Mouse (Mus musculus) ES-CJ7 (cell line): ENCODE results near the gene Ankrd65.

Experiments
- DNase-seq: peaks from one replicate; pipeline ENCODE4 v3.0.0; 2011; ENCODE audit warnings: low read depth, low spot score

Gene Ankrd65

GRCm38 (mm10) chr4:155812665-155813181 is 22.5 kb downstream of the Ankrd65 start:
- DNase-seq = peak; percentile 62

GRCm38 (mm10) chr4:155817533-155817932 is 27.3 kb downstream of the Ankrd65 start:
- DNase-seq = no peak

- DNase-seq = peak; percentile 48
These were observed 30.8 kb downstream of the Ankrd65 start for GRCm38 (mm10) chr4:155821025-155821424.

- DNase-seq = no peak
These were observed 33.2 kb downstream of the Ankrd65 start for GRCm38 (mm10) chr4:155823443-155823842.

- DNase-seq = no peak
These were observed 39.6 kb downstream of the Ankrd65 start for GRCm38 (mm10) chr4:155829866-155830265.

DNA sequence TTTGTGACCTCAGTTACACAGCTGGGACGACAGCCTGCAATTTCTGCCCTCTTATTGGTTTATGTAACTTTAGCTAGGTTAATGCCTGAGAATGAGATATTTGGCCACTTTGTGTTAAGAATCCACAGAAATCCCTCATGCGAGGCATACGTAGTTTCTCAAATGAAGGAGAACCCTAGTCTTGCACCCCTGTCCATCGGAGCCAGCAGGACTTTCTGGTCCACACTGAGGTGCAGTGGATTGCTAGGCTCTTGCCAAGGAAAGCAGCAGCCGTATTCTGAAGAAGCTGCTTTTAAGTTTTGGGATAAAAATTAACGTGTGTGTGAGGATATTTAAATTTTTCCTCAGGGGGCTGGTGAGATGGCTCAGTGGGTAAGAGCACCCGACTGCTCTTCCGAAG is 40.4 kb downstream of the Ankrd65 start:
- no peak for DNase-seq

DNA sequence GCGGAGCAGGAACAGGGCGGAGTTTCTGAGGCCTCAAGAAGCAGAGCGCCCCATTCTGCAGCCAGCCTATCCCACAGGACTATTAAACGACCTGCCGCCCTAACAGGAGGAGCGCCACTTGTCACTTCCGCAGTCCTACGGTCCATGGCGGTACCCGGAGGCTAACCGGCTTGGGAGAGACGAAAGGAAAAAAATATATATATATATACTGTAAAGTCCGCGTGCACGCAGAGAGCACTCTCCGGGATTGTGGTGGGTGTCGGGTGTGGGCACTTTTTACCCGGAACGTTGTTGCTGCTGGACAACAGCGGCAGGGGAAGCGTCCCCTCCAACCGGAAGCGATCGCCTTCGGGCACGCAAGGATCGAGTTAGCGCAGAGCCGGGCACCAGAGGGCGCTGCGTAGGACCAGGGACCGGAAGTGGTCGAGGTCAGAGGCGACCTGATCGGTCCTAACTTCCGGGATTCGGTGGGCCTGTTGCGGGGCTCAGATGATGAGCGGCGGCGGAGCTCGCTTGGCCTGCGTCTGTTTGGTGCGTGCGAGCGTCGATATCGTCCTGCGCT is 41.0 kb downstream of the Ankrd65 start, which contains the start of gene Aurkaip1:
Gene Aurkaip1, plus strand, starts transcription at position 68 of the 562 bp plus-strand sequence.
- DNase-seq = peak; percentile 97

GRCm38 (mm10) chr4:155831831-155832230 is 41.6 kb downstream of the Ankrd65 start:
- no peak for DNase-seq

DNA sequence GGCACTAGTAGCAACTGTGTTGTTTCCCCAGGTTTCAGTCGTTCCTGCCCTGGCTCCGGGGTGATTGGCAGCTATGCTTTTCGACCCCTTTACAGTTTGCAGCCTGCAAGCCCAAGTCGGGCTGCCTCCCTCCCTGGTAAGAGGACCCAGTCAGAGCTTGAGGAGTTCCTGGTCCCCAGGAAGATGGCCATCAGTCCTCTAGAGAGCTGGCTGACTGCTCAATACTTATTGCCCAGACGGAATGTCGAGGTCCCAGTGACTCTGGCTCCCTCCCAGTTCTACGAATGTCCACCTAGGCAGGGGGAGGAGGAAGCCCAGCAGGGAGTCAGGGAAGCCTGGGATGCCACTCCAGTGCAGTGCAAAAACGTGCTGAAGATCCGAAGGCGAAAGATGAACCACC is 42.1 kb downstream of the Ankrd65 start:
- no peak for DNase-seq

- DNase-seq = no peak
These were observed 43.0 kb downstream of the Ankrd65 start for GRCm38 (mm10) chr4:155833234-155833633.

DNA sequence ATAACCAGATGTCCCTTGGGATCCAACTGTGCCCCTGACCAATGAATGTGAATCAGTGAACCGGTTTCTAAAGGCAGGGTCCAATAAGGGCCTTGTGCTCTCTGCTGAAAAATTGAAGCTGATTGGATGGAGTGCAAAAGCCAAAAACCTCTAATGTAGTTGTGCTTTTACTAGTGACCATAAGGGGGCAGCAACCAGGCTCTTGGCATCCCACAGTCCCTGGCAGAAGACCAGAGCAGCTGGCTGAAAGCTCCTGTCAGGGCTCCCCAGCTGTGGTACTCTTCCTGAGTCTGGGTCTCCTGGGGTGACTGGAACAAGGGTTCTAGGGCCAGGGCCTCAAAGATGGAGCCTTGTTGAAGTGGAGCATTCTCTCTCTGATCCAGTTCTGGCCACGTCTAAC is 43.6 kb downstream of the Ankrd65 start:
- DNase-seq = peak; percentile 83

- DNase-seq = no peak
These were observed 47.3 kb downstream of the Ankrd65 start for GRCm38 (mm10) chr4:155837404-155838010.

DNA sequence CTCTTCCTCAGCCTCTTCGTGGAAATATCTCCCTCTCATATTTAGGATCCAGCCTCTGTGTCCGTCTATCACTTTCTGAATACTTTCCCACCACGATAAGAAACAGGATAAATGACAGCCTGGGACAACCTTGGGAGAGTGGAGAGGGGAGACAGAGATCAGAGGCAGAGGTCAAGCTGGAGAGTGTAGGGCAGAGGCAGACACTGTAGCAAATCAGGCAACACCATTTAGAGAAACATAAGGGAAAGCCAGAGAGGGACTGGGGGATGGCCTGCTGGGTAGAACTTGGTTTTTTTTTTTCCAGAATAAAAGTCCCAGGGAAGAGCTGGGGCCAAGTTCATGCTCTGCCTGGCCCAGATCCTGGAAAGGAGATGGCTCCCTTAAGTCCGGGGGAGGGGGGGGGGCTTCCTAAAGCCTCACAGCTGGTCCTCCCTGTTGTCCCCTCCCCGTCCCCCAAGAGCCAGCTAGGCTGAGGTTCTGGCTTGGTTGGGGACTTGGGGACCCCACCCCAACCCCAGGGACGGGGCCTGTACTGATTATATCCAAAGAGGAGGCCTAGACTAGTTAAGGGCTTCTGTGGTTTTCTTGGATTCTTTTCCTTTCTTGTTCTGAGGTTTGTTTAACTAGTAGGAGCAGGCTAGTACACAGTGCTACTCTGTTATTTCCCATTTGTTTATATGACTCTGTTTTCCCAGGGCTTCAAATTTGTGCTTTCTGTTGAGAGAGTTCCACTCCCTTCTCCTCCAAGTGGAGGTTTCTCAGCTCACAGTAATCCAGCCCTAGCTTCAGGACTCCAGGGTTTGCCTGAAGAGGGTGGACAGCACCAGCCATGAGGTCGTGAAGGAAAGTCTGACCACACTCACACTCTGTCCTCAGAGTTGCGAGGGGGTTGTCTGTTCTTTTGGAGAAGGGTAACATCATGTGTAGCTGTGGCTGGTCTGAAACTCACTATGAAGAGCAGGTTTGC is 48.2 kb downstream of the Ankrd65 start:
- no peak for DNase-seq

GRCm38 (mm10) chr4:155839483-155839910 is 49.3 kb downstream of the Ankrd65 start, which contains the start of gene Mxra8:
Mxra8 (plus strand) TSS chr4:155839680.
- peak; percentile 73 for DNase-seq

- no peak for DNase-seq
These were observed 50.1 kb downstream of the Ankrd65 start for GRCm38 (mm10) chr4:155840076-155841002.

DNA sequence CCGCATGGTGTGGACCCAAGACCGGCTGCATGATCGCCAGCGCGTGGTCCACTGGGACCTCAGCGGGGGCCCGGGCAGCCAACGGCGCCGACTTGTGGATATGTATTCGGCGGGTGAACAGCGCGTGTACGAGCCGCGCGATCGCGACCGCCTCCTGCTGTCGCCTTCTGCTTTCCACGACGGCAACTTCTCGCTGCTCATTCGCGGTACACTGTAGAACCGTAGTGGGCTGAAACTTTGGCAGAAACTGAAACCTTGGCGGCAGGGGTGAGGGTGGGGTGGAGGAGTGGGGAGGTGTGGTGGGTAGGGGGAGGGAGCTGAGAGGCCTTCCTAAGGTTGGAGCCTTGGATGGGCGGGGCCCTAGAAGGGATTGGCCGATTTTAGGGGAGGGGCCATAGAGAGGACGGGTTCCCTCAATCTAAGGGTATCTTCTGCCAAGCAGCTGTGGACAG is 50.8 kb downstream of the Ankrd65 start:
- DNase-seq = peak; percentile 91

GRCm38 (mm10) chr4:155841651-155842270 is 51.5 kb downstream of the Ankrd65 start:
- peak; percentile 51 for DNase-seq

GRCm38 (mm10) chr4:155843231-155843630 is 53.0 kb downstream of the Ankrd65 start:
- no peak for DNase-seq

DNA sequence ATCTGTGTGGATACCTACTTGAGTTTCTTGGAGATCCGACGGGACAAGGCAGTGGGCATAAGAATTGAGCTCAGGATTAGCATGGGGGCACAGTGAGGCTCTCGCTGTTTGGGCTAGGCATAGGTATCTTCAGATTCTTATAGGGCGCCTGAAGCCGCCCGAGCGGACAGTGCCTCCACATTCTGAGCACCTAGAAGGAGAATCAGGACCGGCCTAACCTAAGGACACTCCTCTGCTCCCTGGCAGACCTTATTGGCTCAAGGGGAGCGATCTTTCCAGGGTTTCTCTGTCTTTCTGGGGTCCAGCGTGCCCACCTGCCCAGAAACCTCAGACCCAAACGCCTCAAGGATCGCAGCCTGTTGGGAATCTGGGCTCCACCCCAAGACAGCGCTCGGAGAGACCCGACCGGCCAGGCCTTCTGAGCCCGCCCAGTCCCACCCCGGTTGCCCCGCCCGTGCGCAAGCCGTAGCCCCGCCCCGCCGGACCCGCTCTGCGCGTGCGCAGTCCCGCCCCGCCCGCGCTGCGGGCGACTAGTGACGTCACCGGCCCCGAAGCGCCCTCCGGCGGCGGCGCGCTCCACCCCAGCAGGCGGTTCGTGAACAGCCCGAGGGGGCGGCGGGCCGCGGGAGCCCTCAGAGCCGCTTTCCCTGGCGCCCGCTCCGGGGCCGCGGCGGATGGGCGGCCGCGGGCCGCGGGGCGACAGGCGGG is 56.8 kb downstream of the Ankrd65 start, which contains the start of gene Dvl1:
Gene Dvl1, plus strand, starts transcription at position 532 of the 708 bp plus-strand sequence.
- peak; percentile 83 for DNase-seq
